Mouse (Mus musculus) C2C12 (cell line): ENCODE results near the gene Asb6.

Experiments used
- CTCF ChIP-seq: IDR thresholded peaks from one replicate; pipeline ENCODE4 v1.5.1; 2011; ENCODE audit not compliant: control insufficient read depth, insufficient read depth, insufficient read length
- USF1 ChIP-seq: IDR thresholded peaks from one replicate; pipeline ENCODE4 v1.6.1; 2011; ENCODE audit warnings: low read depth, mild to moderate bottlenecking, control low read depth, moderate library complexity

DNA sequence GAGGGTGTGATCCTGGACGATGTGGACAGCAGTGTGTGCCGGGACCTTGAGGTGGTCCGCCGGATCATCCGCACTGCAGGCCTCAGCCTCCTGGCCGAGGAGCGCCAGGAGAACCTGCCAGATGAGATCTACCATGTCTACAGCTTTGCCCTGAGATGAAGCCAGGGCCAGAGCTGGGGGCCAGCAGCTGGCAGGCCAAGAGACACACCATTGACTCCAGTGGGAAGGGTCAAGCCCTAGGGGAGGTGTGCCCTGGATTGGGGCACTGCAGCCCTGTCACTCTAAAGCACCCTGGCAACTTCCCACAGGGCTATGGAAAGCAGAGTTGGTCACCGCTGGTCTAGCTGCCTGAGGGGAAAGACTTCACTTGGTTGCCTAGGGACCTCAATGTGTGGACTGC, 7.7 kb downstream of the Asb6 start:
- TF ChIP-seq CTCF (no peak), USF1 (no peak)
